Mouse (Mus musculus) limb, embryonic 10.5 days (tissue): ENCODE data around the gene Gm45753. TPM values are rescaled to one million over a fixed set of nuclear protein-coding genes. Genes with fewer than 3 reads are reported as not detected.

ENCODE experiments used
- DNase-seq: peaks from one replicate; pipeline ENCODE4 v3.0.0-alpha.2; 2017; ENCODE audit warnings: low spot score
- H3K27ac ChIP-seq: fragments of 300-500 bp; sonication (generic); 2 replicates; pipeline ENCODE4 v1.5.1; 2016; ENCODE audit warnings: mild to moderate bottlenecking
- H3K27me3 ChIP-seq: fragments of 300-500 bp; sonication (generic); 2 replicates; pipeline ENCODE4 v1.6.1; 2016; ENCODE audit warnings: low read depth, mild to moderate bottlenecking; ENCODE audit not compliant: poor library complexity, severe bottlenecking
- H3K36me3 ChIP-seq: fragments of 300-500 bp; sonication (generic); 2 replicates; pipeline ENCODE4 v1.6.1; 2016; ENCODE audit warnings: mild to moderate bottlenecking, moderate library complexity
- H3K4me1 ChIP-seq: fragments of 300-500 bp; sonication (generic); 2 replicates; pipeline ENCODE4 v1.6.1; 2016
- H3K4me3 ChIP-seq: fragments of 300-500 bp; sonication (generic); 2 replicates; pipeline ENCODE4 v1.5.1; 2016; ENCODE audit warnings: mild to moderate bottlenecking, moderate library complexity
- H3K9me3 ChIP-seq: fragments of 300-500 bp; sonication (generic); replicated peaks from 2 replicates; pipeline ENCODE4 v1.6.1; 2016; ENCODE audit warnings: mild to moderate bottlenecking
- WGBS: fragments of 180-500 bp; shearing (Covaris S2); methylation state at CpG from one replicate; pipeline ENCODE4 v1.1.7; 2016; 5-methylcytosine and 5-hydroxymethylcytosine counted together
- polyA plus RNA-seq: library from polyadenylated mRNA; unstranded; fragments of >200 nt; fragmentation: Nextera tagmentation; extraction: Ambion mirVana; gene quantifications from 2 replicates; pipeline ENCODE4 v1.2.1, GENCODE M21; 2016

Gm45753 gene
- polyA plus RNA-seq, 1 experiment from 2014 or later: not detected

DNA sequence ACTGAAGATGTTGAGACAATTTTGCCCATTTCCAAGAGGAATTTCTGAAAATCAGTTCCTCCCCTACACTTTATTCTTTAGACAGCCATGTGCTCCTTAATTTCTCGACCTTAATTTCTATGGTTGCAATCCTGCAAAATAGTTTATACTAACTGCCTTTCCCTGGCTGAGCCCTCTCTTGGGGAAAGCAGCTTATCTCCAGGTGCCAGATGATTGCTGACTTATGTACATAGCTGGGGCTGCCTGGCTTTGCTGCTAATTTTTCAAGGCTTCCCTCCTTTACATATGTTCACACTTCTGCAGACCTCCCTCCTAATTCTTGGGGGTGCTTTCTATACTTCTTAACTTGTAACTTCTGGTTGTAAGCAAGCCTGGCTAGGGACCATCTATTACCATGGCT is 12.7 kb upstream of the Gm45753 start:
- Histone ChIP-seq H3K27ac (no peak overlapping the region), H3K36me3 (no peaks in the 10 kb centered on the region), H3K4me1 (no peaks in the 10 kb centered on the region), H3K27me3 (no peaks in the 10 kb centered on the region), H3K9me3 (no peaks in the 10 kb centered on the region), H3K4me3 (no peak overlapping the region)
- DNase-seq: no peak
- WGBS: 83% methylated on average over 1 of the region's 1 CpGs

DNA sequence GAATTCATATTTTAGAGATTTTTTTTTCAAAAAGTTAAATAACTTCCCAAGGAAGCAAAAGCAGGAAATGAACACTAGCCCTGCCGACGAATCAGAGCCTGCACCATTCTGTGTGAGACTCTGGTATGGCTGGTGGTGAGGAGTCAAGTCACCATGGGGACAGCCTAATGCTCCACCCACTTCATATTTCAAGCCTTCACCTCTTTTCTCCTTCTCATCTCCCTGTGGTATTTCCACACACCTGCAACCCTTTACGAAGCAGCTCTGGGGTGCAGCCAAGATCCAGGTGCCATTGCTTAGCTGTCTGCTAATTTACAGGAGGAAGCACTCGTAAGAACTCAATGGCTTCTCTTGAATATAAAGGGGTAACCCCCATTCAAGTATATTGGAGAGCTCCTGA is 2.7 kb upstream of the Gm45753 start:
- no peak overlapping the region for H3K4me3 ChIP-seq
- WGBS: 95% methylated on average over 4 of the region's 4 CpGs
- no peak for DNase-seq
- no peaks in the 10 kb centered on the region for H3K9me3 ChIP-seq
- H3K4me1 ChIP-seq: no peaks in the 10 kb centered on the region
- H3K36me3 ChIP-seq: no peaks in the 10 kb centered on the region
- H3K27ac ChIP-seq: no peak overlapping the region
- H3K27me3 ChIP-seq: no peaks in the 10 kb centered on the region

DNA sequence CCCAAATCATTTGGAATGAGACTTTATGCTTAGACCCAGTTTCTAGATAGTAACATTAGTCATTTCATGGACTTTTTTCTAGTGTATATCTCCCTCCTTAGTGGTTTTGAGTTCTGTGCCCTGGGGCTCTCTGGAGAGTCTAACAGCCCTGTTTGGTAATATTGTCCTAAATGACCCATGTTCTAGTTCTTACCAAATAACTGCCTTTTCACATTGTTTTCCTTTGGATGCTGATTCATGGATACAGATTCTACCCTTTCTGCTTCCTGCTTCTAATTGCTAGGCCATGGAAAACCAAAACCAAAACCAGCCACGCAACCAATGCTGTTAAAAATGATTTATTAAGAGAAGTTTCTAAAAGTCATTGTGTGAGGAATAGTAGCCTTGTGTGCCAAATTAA is 2.8 kb downstream of the Gm45753 start:
- 88% methylated on average over 1 of the region's 1 CpGs for WGBS
- Histone ChIP-seq H3K4me1 (no peaks in the 10 kb centered on the region), H3K27me3 (no peaks in the 10 kb centered on the region), H3K9me3 (no peaks in the 10 kb centered on the region), H3K36me3 (no peaks in the 10 kb centered on the region), H3K4me3 (no peak overlapping the region), H3K27ac (no peak overlapping the region)
- DNase-seq: no peak

DNA sequence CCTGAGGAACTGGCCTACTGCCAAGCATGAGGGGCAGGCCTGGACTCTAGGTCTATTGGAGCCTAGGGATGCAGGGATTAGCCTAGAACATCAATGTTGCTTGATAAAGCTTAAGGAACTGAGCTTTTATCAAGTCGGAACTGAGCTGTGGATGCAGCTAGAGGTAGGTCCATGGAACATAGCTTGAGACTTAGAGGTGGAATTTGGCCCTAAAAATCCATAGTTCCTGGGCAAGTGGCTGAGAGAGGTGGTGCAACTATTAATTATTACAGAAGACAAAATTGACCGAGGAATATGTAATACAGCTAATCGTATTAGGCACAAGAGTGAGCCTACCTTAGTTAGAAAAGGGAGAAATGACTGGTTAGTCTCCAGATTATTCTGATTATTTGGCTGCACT is 3.9 kb downstream of the Gm45753 start:
- DNase-seq: no peak

DNA sequence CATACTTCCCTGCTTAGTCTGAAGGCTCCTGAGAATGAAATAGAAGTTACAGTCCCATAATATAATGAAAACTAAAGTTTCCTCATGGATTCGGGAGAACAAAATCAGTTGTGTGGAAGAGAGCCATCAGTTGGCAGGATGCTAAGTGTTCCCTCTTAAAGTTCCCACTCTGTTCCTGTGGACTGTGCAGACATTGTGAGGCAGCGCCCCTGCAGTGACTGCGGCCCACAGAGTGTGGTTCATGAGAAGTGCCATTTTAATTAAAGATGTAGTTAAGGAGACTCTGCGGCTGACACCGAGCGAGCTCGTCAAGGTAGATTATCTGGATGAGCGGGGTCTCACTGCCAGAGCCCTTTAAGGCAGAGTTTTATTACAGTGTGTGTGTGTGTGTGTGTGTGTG is 5.9 kb downstream of the Gm45753 start:
- Histone ChIP-seq H3K36me3 (no peaks in the 10 kb centered on the region), H3K4me3 (no peak overlapping the region), H3K9me3 (no peaks in the 10 kb centered on the region), H3K27me3 (no peaks in the 10 kb centered on the region), H3K4me1 (no peaks in the 10 kb centered on the region), H3K27ac (no peak overlapping the region)
- WGBS: 71% methylated on average over 8 of the region's 8 CpGs
- DNase-seq: no peak

More for the DNA sequence above, 3.9 kb downstream of the Gm45753 start:
- 92% methylated on average over 3 of the region's 3 CpGs for WGBS
- no peaks in the 10 kb centered on the region for H3K27me3 ChIP-seq
- no peaks in the 10 kb centered on the region for H3K9me3 ChIP-seq
- H3K4me3 ChIP-seq: no peak overlapping the region
- no peaks in the 10 kb centered on the region for H3K4me1 ChIP-seq
- no peaks in the 10 kb centered on the region for H3K36me3 ChIP-seq
- no peak overlapping the region for H3K27ac ChIP-seq

DNA sequence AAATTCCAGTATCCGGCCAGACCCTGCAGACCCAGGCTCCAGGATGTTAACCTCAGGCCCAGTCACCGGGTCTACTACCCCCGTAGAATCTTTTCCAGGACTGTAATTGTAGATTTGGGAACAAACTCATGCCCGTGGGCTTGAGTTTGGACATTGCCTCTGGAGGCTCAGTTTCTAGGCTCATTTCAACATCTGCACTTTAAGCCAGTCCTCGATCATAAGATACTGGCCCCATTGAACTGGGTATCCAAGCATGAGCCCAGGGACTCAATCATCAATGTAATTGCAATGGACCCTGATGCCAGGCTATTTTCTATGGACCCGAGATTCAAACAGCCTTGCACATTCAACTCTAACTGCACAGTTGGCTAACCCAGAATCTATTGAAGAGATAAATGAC is 13.0 kb downstream of the Gm45753 start:
- H3K9me3 ChIP-seq: no peaks in the 10 kb centered on the region

DNA sequence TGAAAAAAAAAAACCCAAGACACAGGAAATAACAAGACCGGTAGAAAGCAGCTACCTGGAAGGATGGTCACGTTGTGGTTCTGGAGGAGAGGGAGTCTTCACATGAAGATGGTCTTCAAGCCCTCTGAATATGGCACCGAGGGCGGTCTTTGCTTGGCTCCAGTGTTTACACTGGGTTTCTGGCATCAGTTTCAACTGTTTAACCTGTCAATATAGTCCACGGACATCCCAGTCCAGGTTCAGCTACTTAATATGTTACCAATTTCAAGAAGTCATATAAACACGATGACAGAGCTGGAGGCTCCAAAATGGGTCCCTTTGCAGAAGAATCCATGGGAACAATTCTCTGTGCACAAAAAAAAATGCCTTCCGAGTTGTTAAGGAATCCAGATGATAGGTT is 13.6 kb downstream of the Gm45753 start, which contains the start of gene Klkb1:
Gene Klkb1 (minus strand): TSS at position 173 of the 400 bp plus-strand sequence.
- WGBS: 93% methylated on average over 7 of the region's 7 CpGs
- Histone ChIP-seq H3K9me3 (no peaks in the 10 kb centered on the region), H3K27me3 (no peaks in the 10 kb centered on the region), H3K4me3 (no peak within 1 kb of the TSS), H3K27ac (no peak within 1 kb of the TSS), H3K4me1 (no peaks in the 10 kb centered on the region), H3K36me3 (no peaks in the 10 kb centered on the region)
- DNase-seq: no peak

More for the DNA sequence above, 13.0 kb downstream of the Gm45753 start:
- no peak overlapping the region for H3K27ac ChIP-seq
- no peaks in the 10 kb centered on the region for H3K27me3 ChIP-seq
- 92% methylated on average over 6 of the region's 6 CpGs for WGBS
- H3K4me3 ChIP-seq: no peak overlapping the region
- no peak for DNase-seq
- no peaks in the 10 kb centered on the region for H3K36me3 ChIP-seq
- no peaks in the 10 kb centered on the region for H3K4me1 ChIP-seq

DNA sequence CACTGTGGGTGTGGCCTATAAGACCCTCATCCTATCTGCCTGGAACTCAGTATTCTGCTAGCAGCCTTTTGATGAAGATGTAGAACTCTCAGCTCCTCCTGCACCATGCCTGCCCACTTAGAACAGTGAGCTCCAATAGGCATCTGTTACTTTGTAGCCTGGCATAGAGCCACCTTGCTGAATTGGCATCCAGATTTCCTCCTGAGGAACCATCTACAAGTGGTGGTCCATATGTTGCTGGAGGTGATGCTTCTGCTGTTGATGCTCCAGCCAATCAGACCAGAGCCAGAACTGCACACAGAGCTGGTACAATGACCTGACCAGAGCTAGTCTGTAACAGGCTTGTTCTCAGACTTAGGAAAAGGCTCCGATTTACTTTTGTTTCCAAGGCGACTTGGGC is 16.5 kb downstream of the Gm45753 start:
- no peaks in the 10 kb centered on the region for H3K36me3 ChIP-seq
- no peaks in the 10 kb centered on the region for H3K27me3 ChIP-seq
- 91% methylated on average over 2 of the region's 2 CpGs for WGBS
- no peaks in the 10 kb centered on the region for H3K9me3 ChIP-seq
- H3K27ac ChIP-seq: no peak overlapping the region
- no peak overlapping the region for H3K4me3 ChIP-seq
- no peak for DNase-seq
- no peaks in the 10 kb centered on the region for H3K4me1 ChIP-seq

DNA sequence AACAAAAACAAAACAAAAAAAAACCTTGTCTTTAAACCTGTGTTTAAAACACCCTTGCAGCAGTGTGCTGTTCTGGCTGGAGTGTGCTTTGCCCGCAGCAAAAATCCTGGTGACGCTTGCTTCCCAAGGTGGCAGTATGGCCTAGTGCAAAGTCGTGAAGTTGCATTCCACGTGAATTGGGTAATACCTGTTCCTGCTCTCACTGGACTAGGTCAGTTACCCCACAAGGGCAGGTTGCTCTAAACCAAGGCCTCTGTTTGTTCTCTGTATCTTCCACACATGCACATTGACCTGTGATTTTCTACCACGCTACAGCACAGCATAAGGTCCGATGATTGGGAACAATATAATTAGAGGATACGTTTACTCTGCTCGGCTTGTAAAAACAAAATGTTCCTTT is 26.6 kb downstream of the Gm45753 start:
- DNase-seq: no peak
- WGBS: 85% methylated on average over 8 of the region's 8 CpGs
- Histone ChIP-seq H3K27me3 (no peaks in the 10 kb centered on the region), H3K36me3 (no peaks in the 10 kb centered on the region), H3K4me1 (no peaks in the 10 kb centered on the region), H3K9me3 (no peaks in the 10 kb centered on the region), H3K4me3 (no peak overlapping the region), H3K27ac (no peak overlapping the region)

DNA sequence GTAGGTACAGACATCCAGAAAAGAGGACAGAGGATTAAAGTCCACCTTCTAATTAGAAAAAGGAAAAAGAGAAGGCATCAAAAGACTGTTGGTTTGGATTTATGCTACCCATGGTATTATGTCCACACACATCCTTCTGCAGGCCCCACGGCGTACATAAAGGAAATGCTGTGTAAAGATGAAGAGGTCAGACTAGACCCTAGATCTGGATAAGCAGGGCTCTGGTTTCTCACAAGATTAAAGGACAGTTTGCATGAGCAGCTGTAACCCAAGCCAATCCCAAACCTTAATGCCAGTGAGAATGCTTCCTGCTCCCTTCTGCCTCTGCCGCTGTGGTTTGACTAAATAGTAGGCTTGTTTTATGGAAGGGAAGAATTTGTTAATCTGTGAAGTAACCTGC is 30.8 kb downstream of the Gm45753 start:
- H3K4me3 ChIP-seq: no peak overlapping the region
- no peak for DNase-seq
- WGBS: 76% methylated on average over 3 of the region's 3 CpGs
- no peaks in the 10 kb centered on the region for H3K9me3 ChIP-seq
- no peak overlapping the region for H3K27ac ChIP-seq
- H3K4me1 ChIP-seq: no peaks in the 10 kb centered on the region
- H3K36me3 ChIP-seq: no peaks in the 10 kb centered on the region
- no peaks in the 10 kb centered on the region for H3K27me3 ChIP-seq

DNA sequence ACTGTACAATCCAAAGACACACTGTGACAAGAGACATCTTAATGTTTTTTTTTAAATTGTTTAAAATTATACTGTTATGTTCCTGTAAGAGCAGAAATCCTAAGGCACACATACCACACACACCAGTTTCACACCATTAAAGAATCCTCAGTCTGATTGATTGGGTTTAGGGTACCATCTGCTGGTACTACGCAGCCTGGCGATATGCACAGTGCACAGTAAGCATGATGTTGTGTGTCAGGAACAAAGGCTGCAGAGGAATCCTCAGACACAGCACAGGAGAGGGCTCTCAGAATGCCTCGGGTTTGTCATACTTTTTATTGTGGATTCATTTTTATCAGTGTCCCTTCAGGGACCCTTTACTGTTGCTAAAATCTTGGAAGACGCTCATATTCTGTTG is 33.9 kb downstream of the Gm45753 start:
- no peaks in the 10 kb centered on the region for H3K27me3 ChIP-seq
- no peaks in the 10 kb centered on the region for H3K36me3 ChIP-seq
- H3K4me1 ChIP-seq: no peaks in the 10 kb centered on the region
- no peak overlapping the region for H3K4me3 ChIP-seq
- DNase-seq: no peak
- H3K27ac ChIP-seq: no peak overlapping the region
- WGBS: 88% methylated on average over 4 of the region's 4 CpGs
- no peaks in the 10 kb centered on the region for H3K9me3 ChIP-seq

DNA sequence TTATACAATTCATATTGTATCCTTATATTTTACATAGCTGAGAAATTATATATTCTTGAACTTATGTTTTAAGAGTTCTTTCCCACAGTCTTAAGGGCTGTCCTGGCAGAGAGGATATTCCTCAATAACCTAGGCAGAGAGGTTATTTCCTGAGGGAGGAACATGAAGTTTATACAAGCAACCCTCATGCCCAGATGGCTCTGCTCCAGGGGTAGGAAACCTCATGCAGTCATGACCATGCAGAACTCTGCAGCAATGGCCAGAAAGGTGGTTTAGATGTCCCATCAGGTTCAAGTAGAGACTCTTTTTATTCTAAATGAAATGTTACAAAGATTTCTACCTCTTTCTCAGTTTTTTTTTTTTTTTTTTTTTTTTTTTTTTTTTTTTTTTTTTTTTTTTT is 39.2 kb downstream of the Gm45753 start:
- no peak for DNase-seq
- Histone ChIP-seq H3K9me3 (no peaks in the 10 kb centered on the region), H3K4me3 (no peak overlapping the region), H3K27me3 (no peaks in the 10 kb centered on the region), H3K36me3 (no peaks in the 10 kb centered on the region), H3K27ac (no peak overlapping the region), H3K4me1 (no peaks in the 10 kb centered on the region)

DNA sequence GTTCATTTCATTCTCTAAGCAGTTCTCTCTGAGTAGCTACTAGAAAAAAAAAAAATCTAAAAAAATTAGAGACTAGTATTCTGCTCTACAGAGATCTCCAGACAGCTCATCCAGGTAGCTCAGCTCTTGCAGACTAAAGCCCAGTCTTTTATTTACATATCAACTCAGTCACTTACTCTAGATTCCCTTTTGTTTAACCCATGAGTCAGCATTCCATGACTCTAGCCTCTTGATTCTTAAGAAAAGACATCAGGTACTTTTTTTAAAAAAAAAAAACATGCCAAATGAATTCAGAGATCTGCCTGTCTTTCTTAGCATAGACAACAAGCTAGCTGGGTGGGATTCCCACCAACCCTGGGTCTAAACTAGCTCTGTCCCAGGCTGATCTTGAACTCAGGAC is 39.8 kb downstream of the Gm45753 start:
- Histone ChIP-seq H3K4me3 (no peak overlapping the region), H3K27me3 (no peaks in the 10 kb centered on the region), H3K4me1 (no peaks in the 10 kb centered on the region), H3K9me3 (no peaks in the 10 kb centered on the region), H3K36me3 (no peaks in the 10 kb centered on the region), H3K27ac (no peak overlapping the region)
- no peak for DNase-seq

DNA sequence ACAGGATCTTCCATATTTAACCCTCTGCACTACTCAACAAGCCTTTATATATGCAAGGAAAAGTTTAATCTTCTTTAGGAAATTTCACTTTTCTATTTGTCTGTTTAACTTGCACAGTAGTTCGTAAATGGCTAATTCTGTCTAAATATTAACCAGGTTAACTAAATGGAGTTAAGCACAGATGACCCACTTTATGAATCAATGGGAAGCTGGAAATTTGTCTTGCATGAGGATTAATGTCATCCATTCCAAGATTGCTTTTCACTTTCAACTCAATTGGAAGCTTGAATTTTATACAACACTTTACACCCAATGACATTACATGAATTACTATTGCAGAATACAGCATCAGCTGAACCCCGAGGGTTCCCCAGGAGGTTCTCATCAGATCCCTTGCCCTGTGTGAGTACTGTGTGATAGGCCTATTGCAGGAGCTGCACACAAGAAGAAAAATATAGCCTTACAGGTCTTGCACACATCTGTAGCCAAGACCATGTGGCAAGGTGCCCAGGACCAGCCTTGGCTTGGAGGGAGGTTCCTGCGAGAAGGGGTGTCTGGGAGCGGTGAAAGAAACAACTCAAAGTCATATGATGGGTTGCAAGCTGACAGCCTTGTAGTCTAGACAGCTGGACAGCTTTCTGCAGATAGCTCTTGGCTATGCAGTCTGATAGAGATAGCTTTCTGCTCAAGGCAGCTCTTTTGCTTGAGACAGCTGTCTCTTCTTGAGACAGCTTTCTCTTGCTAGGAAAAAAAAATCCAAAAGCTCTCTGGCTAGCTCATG is 40.5 kb downstream of the Gm45753 start:
- Histone ChIP-seq H3K4me1 (no peaks in the 10 kb centered on the region), H3K27me3 (no peaks in the 10 kb centered on the region), H3K4me3 (no peak overlapping the region), H3K9me3 (no peaks in the 10 kb centered on the region), H3K27ac (no peak overlapping the region), H3K36me3 (no peaks in the 10 kb centered on the region)
- DNase-seq: no peak
- 92% methylated on average over 4 of the region's 4 CpGs for WGBS
